In the genomic region with DNA sequence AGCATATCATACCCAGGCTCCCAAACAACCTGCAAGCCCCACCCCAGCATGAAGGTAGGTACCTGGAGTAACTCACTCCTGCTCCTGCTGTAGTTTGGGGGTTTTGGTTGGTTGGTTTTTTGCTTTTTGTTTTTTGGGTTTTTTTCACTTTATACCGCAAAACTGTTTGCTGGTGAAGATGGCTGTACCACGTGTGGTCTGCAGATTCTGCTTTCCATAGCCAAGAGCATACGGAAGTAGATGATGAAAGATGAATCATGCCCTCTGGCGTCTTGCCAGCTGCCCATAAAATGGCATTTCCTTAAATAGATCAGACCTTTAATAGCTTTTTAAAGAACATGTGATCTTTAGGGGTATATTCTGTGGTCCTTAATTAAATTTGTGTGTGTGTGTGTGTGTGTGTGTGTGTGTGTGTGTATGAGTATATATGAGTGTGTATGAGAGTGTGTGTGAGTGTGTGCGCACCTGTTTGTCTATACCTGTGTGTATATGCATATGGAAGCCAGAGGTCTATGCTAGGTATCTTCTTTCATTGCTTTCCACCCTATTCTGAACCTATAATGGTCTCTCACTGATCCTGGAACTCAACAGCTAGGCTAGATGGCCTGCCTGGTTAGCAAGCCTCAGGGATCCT, we compare ENCODE assay signal across 7 mouse cellular contexts. TPM values are rescaled to one million over a fixed set of nuclear protein-coding genes. Genes with fewer than 3 reads are reported as not detected.
DNase-seq lines count a peak whose midpoint lies in the region.

No protein-coding gene starts in this region.

- DNase-seq in 3T3-L1 (ENCODE audit: low read depth, low spot score) (peak; percentile 95), A20 (ENCODE audit: low read depth, low spot score) (peak; percentile 29)
- DNase-seq in c-Kit-positive CD71-negative TER-119-negative erythroid progenitor cells, embryonic 14.5 days (ENCODE audit: low read depth): peak; percentile 84
- DNase-seq in heart, postnatal 14 days: peak; percentile 51 to 62
- DNase-seq in lung, postnatal 25 days (ENCODE audit: low spot score): peak; percentile 67
- peak; percentile 90 for DNase-seq in urinary bladder, postnatal 14 days (ENCODE audit: low spot score)
- no peak for DNase-seq in layer of hippocampus, postnatal 36 days

- intact Hi-C loops in heart, postnatal 14 days (cut with DNase I): no loop called here

RNA-seq across cellular contexts. Expression of a gene that starts 16.8 kb away (rescaled TPM):
- 10 to 100 TPM; 13.2 to 15.2 TPM for total RNA-seq in heart, postnatal 14 days (2021)
- total RNA-seq in layer of hippocampus, postnatal 36 days (2021): 1 to 10 TPM; 3.1 to 3.2 TPM

Comparison
In these comparisons a context has a peak if more than half of its experiments do, and no peak if none do; other contexts are left out.
1. DNase-seq: peak in 3T3-L1 (single experiment), A20 (single experiment), c-Kit-positive CD71-negative TER-119-negative erythroid progenitor cells, embryonic 14.5 days (single experiment), heart, postnatal 14 days (2 of 2), lung, postnatal 25 days (single experiment) and urinary bladder, postnatal 14 days (single experiment); none in layer of hippocampus, postnatal 36 days (0 of 2).